Mouse (Mus musculus): ENCODE measurements around the gene Vdac2.

- TF ChIP-seq CTCF (conservative IDR thresholded peaks at IDR 0.05; ENCODE audit: low read length) (no peak), POU5F1 (IDR thresholded peaks at IDR 0.05; ENCODE audit: borderline replicate concordance, low read length) (no peak)
Observed at GRCm38 (mm10) chr14:21816255-21816654, 8.8 kb upstream of the Vdac2 start.
